Mouse (Mus musculus): ENCODE results near the gene Aifm1.

Gene Aifm1

DNA sequence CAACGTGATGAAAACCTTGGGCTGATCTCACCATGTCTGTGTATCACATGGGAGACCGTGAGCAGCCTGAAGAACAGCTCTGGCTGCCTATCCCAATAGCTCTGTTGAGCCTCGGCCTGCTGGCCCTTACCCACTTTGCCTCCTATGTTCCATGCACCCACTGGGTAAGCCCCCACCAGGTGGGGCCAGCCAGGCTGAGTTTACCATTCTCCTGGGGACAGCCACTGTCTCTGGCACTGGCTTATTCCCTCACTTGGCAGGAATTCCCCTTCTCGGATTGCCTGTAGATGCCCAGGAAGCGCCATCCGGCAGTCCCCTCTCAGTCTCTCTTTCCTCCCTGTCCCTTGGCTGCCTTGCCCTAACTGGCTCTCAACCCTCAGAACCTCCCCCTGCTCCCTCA lies 56.4 kb downstream of the Aifm1 start:
- no peak for DNase-seq

DNA sequence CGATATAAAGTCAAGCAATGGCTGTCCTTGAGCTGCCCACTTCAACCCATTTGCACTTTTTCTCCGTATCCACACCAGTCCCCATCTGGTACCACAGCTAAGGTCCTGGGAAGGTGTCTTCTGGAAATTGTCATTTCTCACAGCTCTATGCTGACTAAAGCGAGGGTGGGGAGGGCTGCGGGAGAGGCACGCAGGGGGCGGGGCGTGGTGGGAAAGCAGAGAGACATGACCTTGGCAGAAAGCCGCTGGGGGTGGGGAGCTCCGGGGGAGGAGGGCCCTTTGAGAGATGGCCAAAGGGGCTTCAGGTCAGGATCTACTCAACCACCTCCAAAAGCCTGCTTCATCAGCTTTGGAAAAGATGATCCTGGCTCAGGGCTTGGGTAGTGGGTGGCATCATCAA lies 58.3 kb downstream of the Aifm1 start:
- peak; percentile 80 for DNase-seq

GRCm38 (mm10) chrX:48454495-48454878 lies 58.9 kb downstream of the Aifm1 start:
- no peak for DNase-seq

DNA sequence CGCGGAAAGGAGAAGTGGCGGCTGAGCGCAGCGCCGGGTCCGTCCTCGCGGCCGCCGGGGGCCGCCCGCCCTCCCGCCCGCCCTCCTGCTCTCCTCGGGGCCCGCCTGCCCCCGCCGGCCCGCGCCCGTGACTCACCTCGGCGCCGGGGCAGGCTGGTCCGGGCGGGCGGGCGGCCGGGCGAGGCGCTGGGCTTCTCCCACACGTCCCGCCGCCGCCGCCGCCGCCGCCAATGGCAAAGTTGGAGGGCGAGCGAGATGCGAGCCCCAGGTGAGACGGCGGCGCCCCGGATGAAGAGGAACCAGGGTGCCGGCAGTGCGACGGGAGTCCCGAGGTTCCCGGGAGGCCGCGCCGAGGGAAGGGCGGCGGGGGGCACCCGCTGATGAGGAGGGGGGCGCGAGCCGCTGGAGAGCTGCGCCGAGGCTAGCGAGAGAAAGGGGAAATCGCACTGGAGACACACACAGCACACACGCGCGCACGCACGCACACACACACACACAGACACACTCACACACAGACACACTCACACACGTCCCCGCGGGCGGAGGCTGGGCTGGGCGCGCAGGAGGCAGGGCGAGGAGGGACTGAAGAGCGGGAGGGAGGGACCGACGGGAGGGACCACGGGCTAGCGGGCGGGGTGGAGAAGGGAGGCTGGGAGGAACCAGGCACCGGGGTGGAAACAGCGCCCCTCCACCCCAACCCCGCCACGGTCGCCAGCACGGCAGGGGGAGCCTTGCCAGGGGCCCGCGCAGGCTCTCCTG lies 59.4 kb downstream of the Aifm1 start:
- peak; percentile 81 for DNase-seq

GRCm38 (mm10) chrX:48452931-48453673 lies 60.3 kb downstream of the Aifm1 start:
- DNase-seq, result peak; percentile 54

- DNase-seq, result peak; percentile 33
These were observed 61.0 kb downstream of the Aifm1 start for GRCm38 (mm10) chrX:48452231-48452890.

DNA sequence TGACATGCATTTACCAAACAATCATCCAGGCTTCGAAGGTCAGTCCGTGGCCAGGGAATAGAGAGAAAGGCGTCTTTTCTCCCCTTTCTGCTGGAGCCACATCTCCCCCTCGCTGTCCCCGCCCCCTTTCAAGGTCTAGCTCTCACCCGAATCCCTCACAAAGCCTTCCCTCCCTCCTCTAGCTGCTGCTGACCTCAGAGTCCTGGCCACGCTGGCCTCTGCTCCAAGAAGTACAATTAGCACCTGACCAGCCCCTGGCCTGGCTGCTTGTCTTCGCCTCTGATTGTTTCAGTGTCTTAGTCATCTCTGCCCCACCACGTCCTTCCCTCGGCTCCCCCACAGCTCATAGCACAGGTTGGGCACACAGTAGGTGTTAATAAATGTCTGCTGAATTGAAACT lies 63.7 kb downstream of the Aifm1 start:
- no peak for DNase-seq

DNA sequence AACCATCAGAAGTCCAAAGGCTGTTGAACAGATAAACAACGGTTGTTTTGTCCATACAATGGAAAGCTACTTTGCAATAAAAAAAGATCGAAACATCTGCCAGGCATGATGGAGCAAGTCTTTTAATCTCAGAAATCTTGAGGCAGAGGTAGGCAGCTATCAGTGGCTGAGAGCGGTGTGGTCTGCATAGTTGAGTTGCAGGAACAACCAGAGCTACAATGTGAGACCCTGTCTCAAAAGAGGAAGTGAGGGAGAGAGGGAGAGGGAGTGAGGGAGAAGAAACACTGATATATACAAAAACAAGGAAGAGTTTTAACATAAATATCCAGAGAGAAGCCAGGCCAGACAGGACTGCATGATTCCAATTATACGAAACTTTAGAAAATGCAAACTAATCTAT lies 68.7 kb downstream of the Aifm1 start:
- DNase-seq, result no peak

- no peak for DNase-seq
These were observed 71.4 kb downstream of the Aifm1 start for GRCm38 (mm10) chrX:48441954-48442353.

GRCm38 (mm10) chrX:48441548-48441947 lies 71.8 kb downstream of the Aifm1 start:
- no peak for DNase-seq

DNA sequence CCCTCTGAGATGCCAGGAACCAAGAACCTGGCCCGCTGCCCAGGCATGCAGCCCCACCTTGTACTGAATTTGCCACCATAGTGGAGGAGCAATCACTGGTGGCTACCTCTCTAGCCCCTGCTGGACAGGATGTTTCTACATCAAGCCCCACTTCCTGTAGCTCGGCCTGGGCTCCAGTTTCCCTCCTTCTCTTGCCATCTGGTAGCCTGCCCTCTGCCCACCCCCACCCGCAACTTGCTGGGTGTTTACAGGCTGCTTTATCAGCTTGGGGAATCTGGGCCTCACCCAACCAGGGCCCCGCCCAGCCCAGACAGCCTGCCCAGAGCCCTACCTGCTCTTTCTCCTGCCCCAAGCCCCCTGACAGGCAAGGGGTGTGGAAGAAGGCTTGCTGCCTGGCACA lies 74.3 kb downstream of the Aifm1 start:
- DNase-seq, result peak; percentile 56

DNA sequence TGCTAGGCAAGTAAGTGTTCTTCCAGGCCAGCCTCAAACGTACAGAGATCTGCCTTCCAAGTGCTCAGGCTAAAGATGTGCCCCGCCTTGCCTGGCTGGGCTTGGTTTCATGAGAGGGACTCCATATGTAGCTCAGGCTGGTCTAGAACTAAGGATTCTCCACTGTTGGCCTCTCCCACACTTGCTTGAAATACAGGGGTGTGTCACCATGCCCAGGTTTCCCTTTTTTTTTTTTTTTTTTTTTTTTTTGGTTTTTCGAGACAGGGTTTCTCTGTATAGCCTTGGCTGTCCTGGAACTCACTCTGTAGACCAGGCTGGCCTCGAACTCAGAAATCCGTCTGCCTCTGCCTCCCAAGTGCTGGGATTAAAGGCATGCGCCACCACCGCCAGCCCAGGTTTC lies 77.3 kb downstream of the Aifm1 start:
- DNase-seq, result peak; percentile 25

- DNase-seq, result peak; percentile 62
These were observed 77.9 kb downstream of the Aifm1 start for GRCm38 (mm10) chrX:48435477-48435900.

GRCm38 (mm10) chrX:48434251-48434650 lies 79.1 kb downstream of the Aifm1 start:
- peak; percentile 18 for DNase-seq

- DNase-seq, result peak; percentile 87
These were observed 79.8 kb downstream of the Aifm1 start for GRCm38 (mm10) chrX:48433527-48433899.

GRCm38 (mm10) chrX:48432599-48433526 lies 80.5 kb downstream of the Aifm1 start:
- peak; percentile 48 for DNase-seq

DNA sequence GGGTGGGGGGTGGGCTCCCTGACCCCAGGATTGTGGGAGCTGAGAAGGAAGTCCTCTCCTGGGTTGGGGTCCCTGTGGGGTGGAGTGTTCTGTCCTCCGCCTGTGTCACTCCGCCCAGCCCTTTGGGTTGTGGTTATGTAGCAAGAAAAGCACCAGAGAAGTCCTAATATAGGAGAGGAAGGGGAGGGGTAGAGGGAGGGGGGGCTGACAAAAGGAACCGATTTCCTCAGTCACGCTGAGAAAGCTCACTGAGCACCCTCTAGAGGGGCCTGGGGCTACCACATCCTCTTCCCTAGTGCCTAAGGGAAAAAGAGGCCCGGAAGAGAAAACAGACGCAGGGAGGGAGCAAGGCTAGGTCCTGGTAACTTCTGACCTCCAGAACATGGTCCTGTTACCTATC lies 83.8 kb downstream of the Aifm1 start:
- DNase-seq, result peak; percentile 67

GRCm38 (mm10) chrX:48429100-48429499 lies 84.3 kb downstream of the Aifm1 start:
- no peak for DNase-seq

- DNase-seq, result peak; percentile 19
These were observed 84.7 kb downstream of the Aifm1 start for GRCm38 (mm10) chrX:48428642-48429041.

- peak; percentile 13 for DNase-seq
These were observed 85.1 kb downstream of the Aifm1 start for GRCm38 (mm10) chrX:48428241-48428640.

DNA sequence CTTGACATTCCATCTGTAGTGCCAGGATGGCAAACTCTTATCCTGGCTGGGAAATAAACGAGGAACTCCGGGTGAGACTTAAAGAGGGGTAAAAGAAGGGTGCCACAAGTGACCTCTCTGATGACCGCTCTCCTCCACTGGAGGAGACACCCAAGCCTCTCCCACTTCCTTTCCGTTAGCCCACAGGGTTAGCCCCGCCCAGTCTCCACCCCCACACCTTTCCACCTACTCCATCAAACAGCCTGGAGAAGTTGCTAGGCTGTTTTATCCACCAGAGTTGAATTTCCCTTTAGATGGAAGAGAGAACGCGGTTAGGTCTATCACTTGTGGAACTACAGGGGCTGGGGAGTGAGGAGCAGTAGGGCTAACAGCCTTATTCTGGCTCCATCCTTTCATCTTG lies 88.1 kb downstream of the Aifm1 start:
- peak; percentile 84 for DNase-seq
